Mouse (Mus musculus): ENCODE measurements around the gene Thap11. TPM values are rescaled to one million over a fixed set of nuclear protein-coding genes. Genes with fewer than 3 reads are reported as not detected.

Thap11 gene
- total RNA-seq, 2 experiments from 2014 or later = 32.1 to 34.2 TPM

GRCm38 (mm10) chr8:105900180-105900940 is 45.4 kb downstream of the Thap11 start, which contains the start of gene Pskh1:
TSS of gene Pskh1 (plus strand) at chr8:105900441.
- DNase-seq (ENCODE audit: low spot score in 2 of 2) = peak; percentile 92 to 96

DNA sequence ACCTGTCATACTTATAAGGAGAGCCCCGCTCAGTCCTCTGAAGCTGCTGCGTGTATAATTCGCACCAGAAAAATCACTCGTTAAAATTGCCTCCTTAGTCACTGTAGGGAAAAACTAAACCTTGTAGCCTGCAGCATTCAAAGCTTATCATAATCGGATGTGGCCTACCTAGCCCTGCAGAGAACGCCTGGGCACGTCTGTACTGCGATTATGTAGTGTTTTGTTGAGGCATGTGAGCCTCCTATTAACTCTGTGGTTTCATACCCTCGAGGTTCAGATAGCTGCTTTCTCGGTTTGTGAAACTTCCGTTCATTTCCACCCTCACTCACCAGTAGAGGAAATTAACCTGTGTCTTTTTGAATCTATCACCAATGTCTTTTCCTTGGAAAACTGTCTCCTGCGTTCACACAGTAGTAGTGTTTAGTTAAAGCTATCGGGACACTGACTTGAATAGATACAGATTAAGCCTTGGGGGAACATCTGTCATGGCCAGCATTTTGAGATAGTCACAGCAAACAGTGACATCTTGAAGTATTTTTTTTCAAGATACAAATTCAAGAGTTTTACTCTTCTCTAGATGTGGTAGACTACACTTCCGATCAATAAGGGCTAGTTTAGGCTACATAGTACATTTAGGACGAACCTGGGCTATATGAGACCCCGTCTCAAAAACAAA is 46.1 kb downstream of the Thap11 start:
- DNase-seq (ENCODE audit: low spot score in 2 of 2) = no peak

Other genes starting within 250 kb of the Thap11 start
- 10 to 100 TPM; 73.6 to 81.2 TPM for gene Ripor1, start 249.9 kb upstream of the Thap11 start, total RNA-seq (2021)
- gene Ctcf, start 218.6 kb upstream of the Thap11 start, total RNA-seq (2021) = 10 to 100 TPM; 63.6 to 67.7 TPM
- gene Agrp, start 217.7 kb upstream of the Thap11 start, total RNA-seq (2021) = not detected
- 10 to 100 TPM; 48.6 to 52.4 TPM for gene Carmil2, start 168.9 kb upstream of the Thap11 start, total RNA-seq (2021)
- 10 to 100 TPM; 45.4 to 49.4 TPM for gene Acd, start 154.0 kb upstream of the Thap11 start, total RNA-seq (2021)
- 10 to 100 TPM; 38.6 to 39.7 TPM for gene Pard6a, start 154.0 kb upstream of the Thap11 start, total RNA-seq (2021)
- gene 4933405L10Rik, start 147.5 kb upstream of the Thap11 start, total RNA-seq (2021) = not detected
- 10 to 100 TPM; 11.3 to 13.2 TPM for gene Enkd1, start 146.9 kb upstream of the Thap11 start, total RNA-seq (2021)
- gene Gfod2, start 96.5 kb upstream of the Thap11 start, total RNA-seq (2021) = 10 to 100 TPM; 25.2 to 30.7 TPM
- gene Ranbp10, start 27.8 kb upstream of the Thap11 start, total RNA-seq (2021) = 10 to 100 TPM; 23.6 to 25.0 TPM
- under 1 TPM; 0.33 to 0.53 TPM for gene Tsnaxip1, start 27.4 kb upstream of the Thap11 start, total RNA-seq (2021)
- gene Cenpt, start 1.9 kb upstream of the Thap11 start, total RNA-seq (2021) = 10 to 100 TPM; 23.9 to 25.4 TPM
- gene Nutf2, start 5.4 kb downstream of the Thap11 start, total RNA-seq (2021) = 10 to 100 TPM; 23.3 to 42.6 TPM
- gene Edc4, start 25.7 kb downstream of the Thap11 start, total RNA-seq (2021) = 10 to 100 TPM; 59.5 to 63.9 TPM
- gene Nrn1l, start 38.4 kb downstream of the Thap11 start, total RNA-seq (2021) = 1 to 10 TPM in 1 of 2 experiments, under 1 TPM in 1; 0.66 to 1.5 TPM
- 1 to 10 TPM; 8.1 to 8.3 TPM for gene Pskh1, start 45.3 kb downstream of the Thap11 start, total RNA-seq (2021)
- under 1 TPM; 0.85 to 0.91 TPM for gene Ctrl, start 78.7 kb downstream of the Thap11 start, total RNA-seq (2021)
- gene Psmb10, start 83.3 kb downstream of the Thap11 start, total RNA-seq (2021) = 10 to 100 TPM; 70.2 to 82.5 TPM
- 10 to 100 TPM; 30.1 to 30.7 TPM for gene Lcat, start 88.2 kb downstream of the Thap11 start, total RNA-seq (2021)
- 10 to 100 TPM; 28.3 to 32.2 TPM for gene Slc12a4, start 111.0 kb downstream of the Thap11 start, total RNA-seq (2021)
- not detected for gene Dpep3, start 124.3 kb downstream of the Thap11 start, total RNA-seq (2021)
- gene Dus2, start 136.2 kb downstream of the Thap11 start, total RNA-seq (2021) = 10 to 100 TPM; 20.9 to 21.5 TPM
- gene Dpep2nb, start 150.8 kb downstream of the Thap11 start, total RNA-seq (2021) = not detected
- 10 to 100 TPM; 12.7 to 14.7 TPM for gene Ddx28, start 156.8 kb downstream of the Thap11 start, total RNA-seq (2021)
- gene Nfatc3, start 203.7 kb downstream of the Thap11 start, total RNA-seq (2021) = 1 to 10 TPM; 9.9 TPM